Mouse (Mus musculus) limb, embryonic 14.5 days (tissue): ENCODE results near the gene Tmem45a2. TPM values are rescaled to one million over a fixed set of nuclear protein-coding genes. Genes with fewer than 3 reads are reported as not detected.

Experiments used
- ATAC-seq: fragments of 200-750 bp; cut with Nextera tagmentation; 2 replicates; pipeline ENCODE4 v1.8.0; 2017; ENCODE audit warnings: low read depth, moderate number of reproducible peaks, moderate TSS enrichment; ENCODE audit not compliant: low FRiP score
- DNase-seq: peaks from one replicate; pipeline ENCODE4 v3.0.0-alpha.2; 2015; ENCODE audit warnings: low spot score
- H3K27ac ChIP-seq: fragments of 300-500 bp; sonication (generic); replicated peaks from 2 replicates; pipeline ENCODE4 v1.5.1; 2014; ENCODE audit warnings: low read depth, mild to moderate bottlenecking, low read length, moderate library complexity, mixed read lengths
- H3K27me3 ChIP-seq: fragments of 300-500 bp; sonication (generic); 2 replicates; pipeline ENCODE4 v1.6.1; 2014; ENCODE audit warnings: low read length, mixed read lengths; ENCODE audit not compliant: control insufficient read depth, insufficient read depth
- H3K36me3 ChIP-seq: fragments of 300-500 bp; sonication (generic); 2 replicates; pipeline ENCODE4 v1.6.1; 2014; ENCODE audit warnings: mild to moderate bottlenecking, low read length, moderate library complexity, mixed read lengths; ENCODE audit not compliant: control insufficient read depth, insufficient read depth
- H3K4me1 ChIP-seq: fragments of 300-500 bp; sonication (generic); 2 replicates; pipeline ENCODE4 v1.6.1; 2014; ENCODE audit warnings: antibody characterized with exemption, low read length, mixed read lengths; ENCODE audit not compliant: control insufficient read depth, insufficient read depth
- H3K4me2 ChIP-seq: fragments of 300-500 bp; sonication (generic); replicated peaks from 2 replicates; pipeline ENCODE4 v1.6.1; 2014; ENCODE audit warnings: low read depth, mild to moderate bottlenecking, low read length, moderate library complexity; ENCODE audit not compliant: severe bottlenecking
- H3K4me3 ChIP-seq: fragments of 300-500 bp; sonication (generic); replicated peaks from 2 replicates; pipeline ENCODE4 v1.5.1; 2014; ENCODE audit warnings: low read length
- H3K9ac ChIP-seq: fragments of 300-500 bp; sonication (generic); 2 replicates; pipeline ENCODE4 v1.6.1; 2014; ENCODE audit warnings: mild to moderate bottlenecking, low read depth, low read length, moderate library complexity; ENCODE audit not compliant: severe bottlenecking
- H3K9me3 ChIP-seq: fragments of 300-500 bp; sonication (generic); 2 replicates; pipeline ENCODE4 v1.6.1; 2016; ENCODE audit warnings: low read length; ENCODE audit not compliant: control insufficient read depth
- POLR2A ChIP-seq: fragments of 200-500 bp; IDR thresholded peaks from 2 replicates; pipeline ENCODE4 v1.8.0; 2012; ENCODE audit warnings: inconsistent platforms, mild to moderate bottlenecking, moderate library complexity, borderline replicate concordance; ENCODE audit not compliant: insufficient read depth, insufficient read length; ENCODE audit errors: extremely low read depth
- WGBS: fragments of 180-500 bp; shearing (Covaris S2); extraction: QIAGEN DNeasy Blood & Tissue Kit; methylation state at CpG from one replicate; pipeline ENCODE4 v1.1.7; 2014; 5-methylcytosine and 5-hydroxymethylcytosine counted together
- polyA plus RNA-seq, 2 experiments: library from polyadenylated mRNA; depleted of rRNA in 1 of 2; stranded (reverse) in 1 of 2; unstranded in 1 of 2; fragments of >200 nt; fragmentation: Nextera tagmentation in 1 of 2; extraction: Ambion mirVana in 1 of 2; gene quantifications; 2 replicates each; pipeline versions ENCODE4 v1.2.1 to v1.2.3; 2012 to 2014

The Tmem45a2 gene
- polyA plus RNA-seq (2012; rRNA removed), result not detected in 2 replicates
- 0.10 TPM in 1 of 2 replicates, not detected in the other for polyA plus RNA-seq (2014; fragmentation: Nextera tagmentation; extraction: Ambion mirVana)

GRCm38 (mm10) chr16:57071132-57071639, at the start of gene Tmem45a2:
Gene Tmem45a2 (minus strand): TSS chr16:57071372.
- no peak within 1 kb of the TSS for H3K4me3 ChIP-seq
- 91% methylated on average over 5 of the region's 5 CpGs for WGBS
- ATAC-seq, result no peak
- no peaks in the 10 kb centered on the region for H3K9me3 ChIP-seq
- no peak within 1 kb of the TSS for H3K27ac ChIP-seq
- no peak for TF ChIP-seq POLR2A
- no peak within 1 kb of the TSS for H3K4me2 ChIP-seq
- H3K4me1 ChIP-seq, result no peaks in the 10 kb centered on the region
- no peak within 1 kb of the TSS for H3K9ac ChIP-seq
- no peak for DNase-seq
- H3K27me3 ChIP-seq, result no peaks in the 10 kb centered on the region
- no peaks in the 10 kb centered on the region for H3K36me3 ChIP-seq

GRCm38 (mm10) chr16:57117562-57117961, 46.4 kb upstream of the Tmem45a2 start:
- WGBS, result 77% methylated on average over 2 of the region's 2 CpGs
- no peak for TF ChIP-seq POLR2A

GRCm38 (mm10) chr16:57116066-57116465, 44.9 kb upstream of the Tmem45a2 start:
- peak; percentile 73 for DNase-seq

More at GRCm38 (mm10) chr16:57117562-57117961, 46.4 kb upstream of the Tmem45a2 start:
- peaks cover 2% of the 10 kb centered on the region; the same call in 1 of the 2 replicates for H3K4me1 ChIP-seq
- H3K27me3 ChIP-seq, result no peaks in the 10 kb centered on the region
- DNase-seq (no peak), ATAC-seq (no peak)
- no peaks in the 10 kb centered on the region for H3K36me3 ChIP-seq
- no peak overlapping the region for H3K27ac ChIP-seq
- H3K4me3 ChIP-seq, result no peak overlapping the region
- no peak overlapping the region for H3K4me2 ChIP-seq
- H3K9me3 ChIP-seq, result no peaks in the 10 kb centered on the region
- no peak overlapping the region for H3K9ac ChIP-seq

GRCm38 (mm10) chr16:57106185-57106960, 35.2 kb upstream of the Tmem45a2 start:
- Histone ChIP-seq H3K27me3 (no peaks in the 10 kb centered on the region), H3K36me3 (no peaks in the 10 kb centered on the region), H3K9ac (no peak overlapping the region), H3K9me3 (no peaks in the 10 kb centered on the region), H3K4me2 (no peak overlapping the region), H3K4me1 (no peaks in the 10 kb centered on the region), H3K4me3 (no peak overlapping the region), H3K27ac (no peak overlapping the region)
- DNase-seq, result no peak
- no peak for TF ChIP-seq POLR2A
- WGBS, result 79% methylated on average over 5 of the region's 5 CpGs
- no peak for ATAC-seq

More at GRCm38 (mm10) chr16:57116066-57116465, 44.9 kb upstream of the Tmem45a2 start:
- no peaks in the 10 kb centered on the region for H3K9me3 ChIP-seq
- no peak for TF ChIP-seq POLR2A
- no peak overlapping the region for H3K4me3 ChIP-seq
- no peaks in the 10 kb centered on the region for H3K27me3 ChIP-seq
- no peak overlapping the region for H3K4me2 ChIP-seq
- no peak overlapping the region for H3K27ac ChIP-seq
- H3K4me1 ChIP-seq, result no peaks in the 10 kb centered on the region
- H3K9ac ChIP-seq, result no peak overlapping the region
- no peak for ATAC-seq
- H3K36me3 ChIP-seq, result no peaks in the 10 kb centered on the region

- WGBS, result 85% methylated on average over 1 of the region's 1 CpGs
- no peak for TF ChIP-seq POLR2A
Observed at GRCm38 (mm10) chr16:57101174-57101573, 30.0 kb upstream of the Tmem45a2 start.

More at GRCm38 (mm10) chr16:57101174-57101573, 30.0 kb upstream of the Tmem45a2 start:
- Histone ChIP-seq H3K36me3 (no peaks in the 10 kb centered on the region), H3K4me2 (no peak overlapping the region), H3K4me3 (no peak overlapping the region), H3K27ac (no peak overlapping the region), H3K9ac (no peak overlapping the region), H3K9me3 (no peaks in the 10 kb centered on the region), H3K4me1 (no peaks in the 10 kb centered on the region), H3K27me3 (no peaks in the 10 kb centered on the region)
- ATAC-seq (no peak), DNase-seq (no peak)
